Mouse (Mus musculus) liver, embryonic 14.5 days (tissue): ENCODE data around the gene Psmb7. TPM values are rescaled to one million over a fixed set of nuclear protein-coding genes. Genes with fewer than 3 reads are reported as not detected.

Experiments
- ATAC-seq: fragments of 200-750 bp; cut with Nextera tagmentation; 2 replicates; pipeline ENCODE4 v1.8.0; 2017; ENCODE audit warnings: moderate number of reproducible peaks, mild to moderate bottlenecking, moderate library complexity; ENCODE audit not compliant: insufficient read depth
- DNase-seq, 3 experiments: peaks; one replicate each; pipeline ENCODE4 v3.0.0-alpha.2; 2012 to 2013; ENCODE audit warnings: low read depth in 3 of 3, low spot score in 3 of 3
- H3K27ac ChIP-seq: fragments of 300-500 bp; sonication (generic); 2 replicates; pipeline ENCODE4 v1.5.1; 2014; ENCODE audit warnings: moderate library complexity, mild to moderate bottlenecking, control low read depth, inconsistent platforms
- H3K27me3 ChIP-seq: fragments of 300-500 bp; sonication (generic); 2 replicates; pipeline ENCODE4 v1.6.1; 2014; ENCODE audit warnings: mild to moderate bottlenecking, low read length, moderate library complexity; ENCODE audit not compliant: control insufficient read depth, insufficient read depth
- H3K36me3 ChIP-seq: fragments of 300-500 bp; sonication (generic); replicated peaks from 2 replicates; pipeline ENCODE4 v1.6.1; 2014; ENCODE audit warnings: low read depth; ENCODE audit not compliant: control insufficient read depth, insufficient read depth
- H3K4me1 ChIP-seq, 2 experiments: fragments of 200-500 bp in 1 of 2; fragments of 300-500 bp in 1 of 2; sonication (generic) in 1 of 2; replicated peaks; 2 replicates each; pipeline ENCODE4 v1.6.1; 2012 to 2014; ENCODE audit warnings: antibody characterized with exemption in 1 of 2, inconsistent platforms in 1 of 2, low read length in 1 of 2; ENCODE audit not compliant: control insufficient read depth in 2 of 2, insufficient read depth in 2 of 2
- H3K4me2 ChIP-seq: fragments of 300-500 bp; sonication (generic); 2 replicates; pipeline ENCODE4 v1.6.1; 2014; ENCODE audit warnings: low read depth, mild to moderate bottlenecking, control low read depth, moderate library complexity
- H3K4me3 ChIP-seq, 2 experiments: fragments of 200-500 bp in 1 of 2; fragments of 300-500 bp in 1 of 2; sonication (generic) in 1 of 2; 2 replicates each; pipeline ENCODE4 v1.5.1; 2012 to 2014; ENCODE audit warnings: low read depth in 2 of 2, low read length in 2 of 2, mild to moderate bottlenecking in 2 of 2, control low read depth in 1 of 2, inconsistent platforms in 1 of 2, moderate library complexity in 1 of 2; ENCODE audit not compliant: insufficient read depth in 1 of 2
- H3K9ac ChIP-seq: fragments of 300-500 bp; sonication (generic); replicated peaks from 2 replicates; pipeline ENCODE4 v1.6.1; 2014; ENCODE audit warnings: mild to moderate bottlenecking, control low read depth, moderate library complexity
- H3K9me3 ChIP-seq: fragments of 300-500 bp; sonication (generic); 2 replicates; pipeline ENCODE4 v1.6.1; 2016; ENCODE audit warnings: low read length, mixed read lengths; ENCODE audit not compliant: control insufficient read depth
- CTCF ChIP-seq: IDR thresholded peaks from 2 replicates; pipeline ENCODE4 v1.5.1; 2016; ENCODE audit warnings: antibody characterized with exemption, low read depth, control low read depth
- EP300 ChIP-seq: IDR thresholded peaks from 2 replicates; pipeline ENCODE4 v1.6.1; 2016; ENCODE audit warnings: antibody characterized with exemption, low read depth
- WGBS: fragments of 180-500 bp; shearing (Covaris S2); extraction: QIAGEN DNeasy Blood & Tissue Kit; methylation state at CpG from one replicate; pipeline ENCODE4 v1.1.7; 2014; ENCODE audit not compliant: insufficient replicate concordance; 5-methylcytosine and 5-hydroxymethylcytosine counted together
- polyA plus RNA-seq, 2 experiments: library from polyadenylated mRNA; depleted of rRNA in 1 of 2; stranded (reverse) in 1 of 2; unstranded in 1 of 2; fragments of >200 nt; fragmentation: Nextera tagmentation in 1 of 2; extraction: Ambion mirVana in 1 of 2; gene quantifications; 2 replicates each; pipeline versions ENCODE4 v1.2.1 to v1.2.3; 2012 to 2014

The Psmb7 gene
- polyA plus RNA-seq (2012; rRNA removed) (116 and 152 TPM in 2 replicates), polyA plus RNA-seq (2014; fragmentation: Nextera tagmentation; extraction: Ambion mirVana) (179 and 181 TPM in 2 replicates)

DNA sequence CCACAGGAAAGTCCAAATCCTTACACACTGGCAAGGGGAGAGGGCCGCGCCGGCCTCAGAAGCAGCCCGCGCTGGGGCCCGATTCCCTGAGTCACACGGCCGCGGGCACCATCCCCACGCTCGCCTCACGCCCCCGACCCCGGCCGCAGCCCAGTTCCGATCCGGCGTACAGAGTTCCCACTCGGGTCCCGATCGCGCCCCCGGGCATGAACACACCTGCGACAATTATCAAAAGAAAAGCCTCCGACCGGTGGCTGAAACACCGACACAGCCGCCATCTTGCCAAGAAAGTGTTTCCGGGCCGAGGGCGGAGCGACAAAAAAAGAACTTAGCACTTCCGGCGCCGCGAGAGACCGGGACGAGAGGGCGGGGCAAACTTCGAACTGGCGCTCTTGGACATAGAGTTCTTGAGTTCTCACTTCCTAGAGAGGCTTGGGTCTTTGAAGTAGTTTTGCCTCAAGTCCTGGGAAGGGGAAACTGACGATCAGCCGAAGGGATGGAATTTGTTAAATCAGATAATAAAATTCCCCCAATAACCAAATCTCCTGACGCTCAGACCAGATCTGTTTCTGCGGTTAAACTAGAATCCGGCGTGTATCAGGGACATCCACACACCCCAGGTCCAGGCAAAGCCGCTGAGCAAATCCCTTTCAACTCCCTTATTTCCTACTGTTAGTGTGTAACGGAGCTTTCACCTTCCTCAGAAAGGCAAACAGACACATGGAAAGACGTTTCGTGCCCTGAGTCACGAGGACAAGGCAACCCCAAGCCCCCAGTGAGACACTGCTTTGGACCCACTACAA lies at the start of gene Psmb7:
Psmb7 (minus strand) TSS at position 463 of the 803 bp plus-strand sequence.
- Histone ChIP-seq H3K4me3 (peak within 1 kb of the TSS; percentile 91 to 99), H3K36me3 (peaks cover 32% of the 10 kb centered on the region), H3K9me3 (no peaks in the 10 kb centered on the region), H3K9ac (peak within 1 kb of the TSS; percentile 91), H3K27ac (peak within 1 kb of the TSS; percentile 4), H3K4me2 (peak within 1 kb of the TSS; percentile 91), H3K27me3 (no peaks in the 10 kb centered on the region), H3K4me1 (peaks cover 7 to 11% of the 10 kb centered on the region in 2 experiments)
- ATAC-seq (peak; percentile 88), DNase-seq (peak; percentile 88 to 91 (median 90))
- TF ChIP-seq EP300 (no peak), CTCF (no peak)
- WGBS = 3% methylated on average over 52 of the region's 52 CpGs

DNA sequence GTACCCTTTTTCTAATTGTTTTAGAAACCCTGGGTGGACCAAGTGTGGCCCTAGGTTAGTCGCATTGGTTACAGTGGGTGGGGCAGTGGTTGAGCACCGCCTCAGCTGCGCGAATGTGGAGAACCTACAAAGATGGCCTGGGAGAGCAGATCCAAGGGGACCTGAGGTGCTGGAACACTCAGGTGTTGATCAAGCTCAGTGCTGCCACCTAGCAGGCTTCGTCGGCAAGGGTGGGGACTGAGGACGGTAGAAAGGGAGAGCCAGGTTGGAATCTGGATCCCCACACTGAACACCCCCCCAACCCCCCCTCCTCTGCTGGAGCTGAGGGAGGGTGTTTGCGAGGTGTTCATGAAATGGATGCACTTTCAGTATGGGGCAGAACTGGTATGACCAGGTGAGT lies 47.7 kb upstream of the Psmb7 start:
- DNase-seq = peak in 2 of 3 experiments; percentile 15 to 16
- WGBS = 13% methylated on average over 8 of the region's 8 CpGs
- H3K9ac ChIP-seq = no peak overlapping the region
- TF ChIP-seq EP300 (no peak), CTCF (peak; percentile 70)
- 0 out of 4 replicates have a peak, but pooled peaks cover 0 to 2% of the 10 kb centered on the region in 2 experiments for H3K4me1 ChIP-seq
- ATAC-seq = no peak
- H3K9me3 ChIP-seq = no peaks in the 10 kb centered on the region
- no peak overlapping the region for H3K4me2 ChIP-seq
- no peaks in the 10 kb centered on the region for H3K36me3 ChIP-seq
- H3K27me3 ChIP-seq = no peaks in the 10 kb centered on the region; the same call in 1 of the 2 replicates
- no peak overlapping the region for H3K4me3 ChIP-seq
- no peak overlapping the region for H3K27ac ChIP-seq

DNA sequence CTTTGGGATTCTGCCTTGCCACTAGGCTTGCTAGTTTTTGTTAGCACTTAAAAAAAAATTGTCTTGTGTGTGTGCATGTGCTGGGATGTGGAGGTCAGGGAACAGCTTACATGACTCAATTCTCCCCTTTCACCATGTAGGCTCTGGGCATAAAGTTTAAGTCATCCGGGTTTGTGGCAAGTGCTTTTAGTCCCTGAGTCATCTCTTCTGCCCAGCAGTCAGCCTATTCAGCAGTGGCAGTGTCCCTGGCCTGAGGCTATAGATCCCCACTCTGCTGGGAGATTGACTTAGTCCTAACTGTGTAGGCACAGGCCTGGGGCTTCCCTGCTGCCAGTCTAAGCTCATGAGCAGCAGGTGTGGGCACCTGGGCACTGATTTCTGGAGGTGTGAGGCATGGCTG lies 46.0 kb upstream of the Psmb7 start:
- Histone ChIP-seq H3K4me2 (no peak overlapping the region), H3K27ac (no peak overlapping the region), H3K36me3 (no peaks in the 10 kb centered on the region), H3K4me1 (0 out of 4 replicates have a peak, but pooled peaks cover 0 to 2% of the 10 kb centered on the region in 2 experiments), H3K9ac (no peak overlapping the region), H3K27me3 (no peaks in the 10 kb centered on the region; the same call in 1 of the 2 replicates), H3K9me3 (no peaks in the 10 kb centered on the region), H3K4me3 (no peak overlapping the region)
- no peak for ATAC-seq
- TF ChIP-seq EP300 = no peak
- TF ChIP-seq CTCF = no peak
- 57% methylated on average over 1 of the region's 1 CpGs for WGBS
- DNase-seq = no peak

DNA sequence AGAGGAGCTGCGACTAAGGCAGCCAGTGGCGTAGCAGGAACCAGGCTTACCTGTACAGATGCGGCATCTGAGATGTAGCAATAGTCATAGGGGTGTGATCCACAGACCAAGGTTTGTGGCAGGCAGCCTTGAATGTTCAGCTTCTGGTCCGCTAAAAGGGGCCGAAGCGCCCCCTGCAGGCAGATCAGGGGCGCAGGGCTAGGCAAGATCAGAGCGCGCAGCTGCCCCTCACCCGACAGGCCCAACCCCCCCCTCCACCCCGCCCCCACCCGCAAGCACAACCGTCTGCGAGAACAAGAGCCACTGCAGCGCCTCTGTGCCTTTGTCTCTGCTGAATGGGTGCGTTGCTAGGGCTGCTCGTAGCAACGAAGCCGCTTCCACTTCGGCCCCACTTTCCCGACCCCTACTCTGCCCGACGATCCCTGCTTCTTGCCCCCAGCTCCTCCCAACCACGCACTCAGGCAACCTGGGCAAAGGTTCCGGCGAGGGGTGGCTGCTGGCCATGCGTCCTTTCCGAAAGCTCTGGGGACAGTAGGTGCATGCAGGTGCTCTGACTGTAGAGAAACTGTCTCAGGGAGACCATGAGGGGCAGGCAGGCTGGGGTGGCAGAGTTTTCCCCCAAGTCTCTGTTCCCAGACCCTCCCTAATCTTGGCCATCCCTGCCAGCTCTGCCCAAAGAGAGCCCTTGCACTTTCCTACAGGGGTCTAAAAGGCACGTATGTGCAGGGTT lies 45.1 kb upstream of the Psmb7 start:
- TF ChIP-seq CTCF (peak; percentile 76), EP300 (no peak)
- 0 out of 4 replicates have a peak, but pooled peaks cover 0 to 2% of the 10 kb centered on the region in 2 experiments for H3K4me1 ChIP-seq
- peak overlapping the region; percentile 52 for H3K4me2 ChIP-seq
- no peak for DNase-seq
- H3K4me3 ChIP-seq = no peak overlapping the region
- no peak overlapping the region for H3K9ac ChIP-seq
- no peak for ATAC-seq
- H3K36me3 ChIP-seq = no peaks in the 10 kb centered on the region
- H3K27me3 ChIP-seq = no peaks in the 10 kb centered on the region; the same call in 1 of the 2 replicates
- H3K27ac ChIP-seq = no peak overlapping the region
- H3K9me3 ChIP-seq = no peaks in the 10 kb centered on the region
- WGBS = 4% methylated on average over 29 of the region's 29 CpGs

DNA sequence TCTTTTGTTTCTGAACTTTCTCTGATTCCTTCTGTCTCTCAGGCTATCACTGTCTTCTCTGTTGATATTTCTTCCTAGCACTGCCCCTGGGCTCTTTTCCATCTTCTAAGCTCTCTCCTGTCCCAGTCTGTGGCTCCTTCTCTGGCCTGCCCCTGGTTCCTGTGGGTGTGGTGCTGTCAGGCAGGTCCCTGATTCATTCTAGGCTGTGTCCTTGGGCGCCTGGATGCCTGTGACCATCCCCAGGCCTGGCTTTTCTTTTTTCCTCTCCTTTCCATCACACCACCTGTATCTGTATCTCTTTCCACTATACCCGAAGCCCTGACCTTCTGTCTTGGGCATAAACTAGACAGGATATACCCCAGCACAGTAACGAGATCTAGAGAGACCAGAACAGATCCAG lies 41.9 kb upstream of the Psmb7 start:
- Histone ChIP-seq H3K4me2 (no peak overlapping the region), H3K9ac (no peak overlapping the region), H3K27me3 (no peaks in the 10 kb centered on the region; the same call in 1 of the 2 replicates), H3K4me3 (no peak overlapping the region), H3K27ac (no peak overlapping the region), H3K9me3 (no peaks in the 10 kb centered on the region), H3K36me3 (no peaks in the 10 kb centered on the region), H3K4me1 (peaks cover 0 to 9% of the 10 kb centered on the region in 2 experiments; a peak in 2 of 4 replicates)
- ATAC-seq = no peak
- no peak for DNase-seq
- WGBS = 37% methylated on average over 3 of the region's 3 CpGs
- TF ChIP-seq EP300 (no peak), CTCF (no peak)
